Mouse (Mus musculus) layer of hippocampus, postnatal 25 days (tissue): Measurements from ENCODE around the gene Armh2. TPM values are rescaled to one million over a fixed set of nuclear protein-coding genes. Genes with fewer than 3 reads are reported as not detected.
A peak's percentile ranks its signal among the peaks of the same experiment; 100 is the strongest.
"Not testable (repeated sequence)": the region's sequence is repeated elsewhere in the genome, so short reads cannot be mapped to it uniquely, and the experiment has no call there.

Source experiments
- DNase-seq, 2 experiments: peaks; one replicate each; pipeline ENCODE4 v3.0.0; 2022; ENCODE audit warnings: mixed read lengths in 2 of 2, low spot score in 1 of 2; ENCODE audit errors: extremely low spot score in 1 of 2
- total RNA-seq, 2 experiments: library from RNA; stranded (reverse); gene quantifications; 2 replicates each; pipeline ENCODE4 v1.2.3; 2021

Armh2 gene
- total RNA-seq, 2 experiments from 2014 or later = not detected

DNA sequence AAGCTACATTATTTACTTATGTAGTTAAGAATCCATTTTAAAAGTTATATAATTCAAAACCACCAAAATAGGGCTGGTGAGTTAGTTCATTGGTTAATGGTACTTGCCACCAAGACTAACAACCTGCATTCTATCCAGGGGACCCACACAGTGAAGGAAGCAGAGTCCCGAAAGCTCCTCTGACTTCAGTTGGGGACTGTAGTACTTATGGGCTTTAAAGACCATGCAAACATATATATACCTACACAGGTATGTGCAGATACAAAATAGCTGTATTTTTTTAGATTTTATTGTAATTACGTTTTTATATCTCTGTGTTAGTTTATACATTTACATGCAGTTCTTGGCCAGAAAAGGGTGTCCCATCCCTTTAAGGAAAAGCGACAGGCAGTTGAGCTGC is 15.7 kb downstream of the Armh2 start:
- DNase-seq = no peak

DNA sequence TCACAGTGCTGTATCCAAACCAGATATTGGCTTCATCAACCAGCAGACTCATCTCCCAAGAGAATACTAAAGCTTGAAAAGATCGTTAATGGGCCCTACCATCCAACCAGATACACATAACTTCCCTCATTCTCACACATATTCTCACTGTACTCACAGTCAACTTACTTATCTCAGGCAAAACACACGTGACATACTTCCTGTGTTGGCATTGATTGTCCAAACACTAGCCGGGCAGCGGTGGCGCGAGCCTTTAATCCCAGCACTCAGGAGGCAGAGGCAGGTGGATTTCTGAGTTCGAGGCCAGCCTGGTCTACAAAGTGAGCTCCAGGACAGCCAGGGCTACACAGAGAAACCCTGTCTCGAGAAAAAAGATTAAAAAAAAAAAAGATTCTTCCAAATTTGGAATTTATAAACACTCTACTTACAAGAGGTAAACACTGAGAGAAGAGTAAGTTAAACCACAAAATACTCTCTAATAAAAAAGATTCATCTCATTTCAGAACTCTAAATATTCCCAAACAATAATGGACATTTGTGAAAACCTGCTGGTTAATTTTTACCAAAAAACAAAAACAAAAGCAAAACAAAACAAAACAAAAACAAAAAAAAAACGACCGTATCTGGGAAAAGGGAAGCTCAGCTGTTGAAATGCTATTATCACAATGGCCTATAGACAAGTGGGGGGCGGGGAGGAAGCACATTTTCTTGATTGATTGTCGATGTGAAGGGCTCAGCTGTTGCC is 17.0 kb downstream of the Armh2 start:
- no peak for DNase-seq

DNA sequence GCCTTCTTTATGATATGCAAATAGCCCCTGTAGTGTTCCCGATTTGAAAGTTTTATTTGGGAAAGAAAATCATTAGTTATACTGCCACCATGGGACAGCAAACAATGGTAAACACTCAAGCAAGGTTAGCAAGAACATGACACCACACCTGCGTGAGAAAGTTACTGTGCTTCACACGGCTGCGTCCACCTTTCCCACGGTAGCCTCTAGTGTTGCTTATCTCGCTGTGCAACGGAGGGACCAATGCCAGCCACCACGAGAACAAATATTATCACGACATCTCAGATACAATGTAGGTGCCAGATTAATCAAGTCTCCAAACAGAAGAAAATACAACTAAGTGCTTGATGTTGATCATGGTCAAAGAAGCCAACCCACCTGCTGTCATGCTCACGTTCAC is 18.4 kb downstream of the Armh2 start:
- no peak for DNase-seq

DNA sequence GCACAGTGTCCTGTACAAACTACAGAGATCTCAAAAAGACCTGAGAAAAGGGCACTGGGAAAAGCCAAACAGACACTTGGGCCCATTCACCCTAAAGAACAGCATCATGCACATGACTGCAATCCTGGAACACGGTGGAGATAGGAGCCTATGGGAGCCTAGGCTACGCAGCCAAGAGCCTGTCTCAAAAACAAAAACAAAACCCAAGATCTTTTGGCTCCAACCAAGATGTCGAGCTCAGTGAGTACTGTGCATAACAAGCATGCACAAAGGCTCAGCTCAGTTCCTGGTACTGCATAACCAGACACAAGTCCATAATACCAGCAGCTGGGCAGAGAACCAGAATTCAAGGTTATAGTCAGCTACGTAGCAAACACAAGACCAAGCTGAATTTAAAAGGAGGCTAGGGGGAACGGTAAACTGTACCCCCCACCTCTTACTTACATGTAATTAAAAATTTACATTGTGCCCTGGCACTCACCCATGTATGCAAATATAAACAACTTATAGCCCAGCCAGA is 19.4 kb downstream of the Armh2 start:
- DNase-seq = no peak

DNA sequence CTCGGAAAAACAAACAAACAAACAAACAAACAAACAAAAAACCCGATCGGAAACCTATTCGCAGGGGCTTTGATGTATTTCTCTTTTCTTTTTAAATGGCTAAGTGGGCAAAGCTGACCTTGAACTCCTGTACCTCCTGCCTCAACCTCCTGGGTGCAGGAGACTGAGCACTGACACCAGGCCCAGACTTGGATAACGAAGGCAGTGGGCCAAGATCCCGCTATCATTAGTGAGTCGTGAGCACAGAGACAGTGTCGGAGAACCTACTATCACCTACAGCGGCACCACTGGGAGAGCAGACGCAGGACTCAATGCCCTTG is 20.0 kb downstream of the Armh2 start:
- DNase-seq = no peak

DNA sequence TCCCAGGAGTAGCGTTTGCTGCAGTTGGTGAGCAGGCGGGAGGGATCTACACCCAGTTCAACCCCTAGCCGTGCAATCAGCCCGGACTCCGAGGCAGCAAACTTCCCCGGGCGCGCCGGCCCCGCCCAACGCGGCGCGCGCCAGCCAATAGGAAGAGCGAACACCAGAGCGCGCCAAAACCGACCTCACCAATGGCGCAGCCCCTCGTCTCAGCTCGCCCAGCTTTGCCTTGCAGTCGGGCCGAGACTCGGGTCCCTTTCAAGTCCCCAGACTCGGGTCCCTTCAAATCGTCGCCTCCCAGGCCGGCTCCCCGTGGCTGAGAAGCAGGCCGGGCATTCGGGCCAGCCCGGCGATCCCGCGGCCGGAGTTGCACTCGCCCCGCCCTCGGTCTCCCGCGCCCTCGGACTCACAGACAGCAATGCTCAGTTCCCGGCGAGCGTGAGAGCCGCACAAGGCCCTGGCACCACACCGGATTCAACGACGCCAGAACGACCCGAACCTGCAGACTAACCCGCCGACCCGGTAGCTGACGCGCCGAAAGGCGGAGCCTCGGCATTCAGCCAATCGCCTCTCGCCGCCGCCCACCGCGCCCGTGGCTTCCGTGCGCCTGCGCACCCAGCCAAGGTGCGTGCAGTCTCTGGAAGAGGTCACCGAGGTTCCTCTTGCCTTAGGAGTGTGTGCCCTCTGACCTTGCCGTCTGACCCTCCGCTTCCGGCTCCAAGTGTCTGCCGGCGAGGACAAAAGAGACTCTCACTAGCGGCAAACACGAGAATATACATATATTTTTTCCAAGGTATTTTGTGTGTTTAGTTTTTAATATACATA is 20.6 kb downstream of the Armh2 start, which contains the start of gene Gmnn:
Gene Gmnn (minus strand): TSS at position 521 of the 825 bp plus-strand sequence.
- DNase-seq = peak; percentile 65 to 72

DNA sequence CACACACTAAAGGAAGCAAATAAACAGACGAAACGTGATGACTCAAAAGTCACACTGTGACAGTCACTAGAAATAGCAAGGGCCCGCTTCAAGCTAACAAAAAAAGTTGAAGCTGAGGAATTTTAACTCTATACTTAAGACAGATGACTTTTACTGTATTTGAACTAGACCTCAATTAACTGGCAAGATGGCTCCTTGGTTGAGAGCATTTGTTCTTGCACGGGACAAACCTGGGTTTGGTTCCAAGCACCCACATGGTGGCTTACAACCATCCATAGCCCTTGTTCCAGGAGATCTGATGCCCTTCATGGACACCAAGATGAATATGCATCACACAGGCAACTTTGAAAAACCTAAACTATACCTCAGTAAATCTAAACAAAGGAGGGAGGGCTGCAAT is 21.2 kb downstream of the Armh2 start:
- no peak for DNase-seq

DNA sequence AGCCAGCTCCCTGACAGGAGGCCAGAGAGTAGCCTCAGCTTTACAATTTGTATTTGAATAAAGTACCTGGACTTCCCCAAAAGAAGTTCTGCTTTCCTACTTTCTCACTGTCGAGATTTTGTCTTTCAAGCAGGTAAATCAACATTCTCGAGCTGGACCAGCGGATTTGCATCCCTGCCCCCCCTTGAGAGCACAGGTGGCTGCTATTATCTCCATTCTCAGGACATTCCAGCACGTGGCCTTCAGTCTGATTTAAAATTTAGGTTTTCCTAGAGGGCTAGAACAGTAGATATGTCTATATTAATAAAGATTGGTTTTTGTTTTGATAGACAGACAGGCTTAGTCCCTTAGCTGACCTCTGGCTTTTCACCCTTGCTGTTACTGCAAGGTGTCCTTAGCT is 26.8 kb downstream of the Armh2 start:
- not testable (repeated sequence) for DNase-seq

DNA sequence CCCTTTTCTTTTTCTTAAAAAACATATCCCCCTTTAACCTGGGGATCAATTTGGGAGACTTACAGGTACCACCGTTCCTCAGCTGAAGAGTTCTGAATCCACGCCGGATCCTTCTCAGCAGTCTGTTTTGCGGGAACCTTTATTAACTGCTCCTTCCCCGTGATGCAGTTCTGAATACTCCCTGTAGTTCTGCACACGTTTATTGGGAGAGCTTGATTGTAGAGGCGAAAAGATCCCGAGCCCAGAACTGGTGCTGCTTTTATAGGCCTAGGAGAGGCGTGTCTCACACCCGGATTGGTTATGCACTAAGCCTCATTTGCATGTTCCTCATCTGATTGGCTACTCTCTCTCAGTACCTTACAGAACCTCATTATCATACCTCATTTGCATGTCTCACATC is 30.4 kb downstream of the Armh2 start:
- not testable (repeated sequence) for DNase-seq

DNA sequence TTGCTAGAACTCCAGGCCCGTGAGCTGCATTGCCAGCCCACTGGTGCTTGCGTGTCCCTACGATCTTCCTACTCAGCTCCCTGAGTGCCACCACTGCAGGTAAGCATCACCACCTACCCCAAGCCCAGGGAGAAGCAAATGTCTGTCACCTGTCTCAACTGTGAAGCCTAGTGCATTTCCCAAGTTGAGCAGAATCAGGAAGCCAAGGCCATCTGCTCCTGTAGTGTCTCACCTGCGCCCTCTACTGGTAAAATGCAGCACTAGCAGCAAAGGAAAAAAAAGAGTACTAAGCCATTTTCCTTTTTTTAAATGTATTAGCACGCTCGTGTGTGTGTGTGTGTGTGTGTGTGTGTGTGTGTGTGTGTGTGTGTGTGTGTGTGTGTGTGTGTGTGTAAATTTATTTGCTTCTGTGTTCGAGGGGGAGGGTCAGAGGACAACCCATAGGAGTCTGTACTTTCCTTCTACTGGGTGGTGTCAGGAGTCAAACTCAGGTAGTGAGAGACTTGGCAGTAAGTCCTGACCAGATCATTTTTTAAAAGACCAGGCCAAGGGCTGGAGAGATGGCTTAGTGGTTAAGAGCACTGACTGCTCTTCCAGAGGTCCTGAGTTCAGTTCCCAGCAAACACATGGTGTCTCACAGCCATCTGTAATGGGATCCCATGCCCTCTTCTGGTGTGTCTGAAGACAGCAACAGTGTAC is 35.3 kb downstream of the Armh2 start:
- peak in 1 of 2 experiments; percentile 27 for DNase-seq

DNA sequence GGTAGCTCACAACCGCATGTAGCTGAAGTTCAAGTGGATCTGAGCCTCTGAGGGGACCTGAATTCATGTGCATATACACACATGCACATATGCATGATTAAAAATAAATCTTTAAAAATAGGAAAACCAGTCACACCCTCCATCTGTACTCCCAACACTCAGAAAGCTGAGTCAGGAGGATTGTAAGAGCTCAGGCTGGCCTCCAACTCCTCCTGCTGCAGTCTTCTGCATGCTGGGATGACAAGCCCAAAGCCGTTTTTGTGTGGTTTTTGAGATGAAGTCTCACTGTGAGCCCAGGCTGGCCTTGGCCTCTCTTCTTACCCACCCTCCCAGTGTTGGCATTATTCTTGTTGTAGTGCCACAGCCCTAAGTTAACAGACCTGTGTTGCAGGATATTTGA is 37.0 kb downstream of the Armh2 start:
- no peak for DNase-seq

DNA sequence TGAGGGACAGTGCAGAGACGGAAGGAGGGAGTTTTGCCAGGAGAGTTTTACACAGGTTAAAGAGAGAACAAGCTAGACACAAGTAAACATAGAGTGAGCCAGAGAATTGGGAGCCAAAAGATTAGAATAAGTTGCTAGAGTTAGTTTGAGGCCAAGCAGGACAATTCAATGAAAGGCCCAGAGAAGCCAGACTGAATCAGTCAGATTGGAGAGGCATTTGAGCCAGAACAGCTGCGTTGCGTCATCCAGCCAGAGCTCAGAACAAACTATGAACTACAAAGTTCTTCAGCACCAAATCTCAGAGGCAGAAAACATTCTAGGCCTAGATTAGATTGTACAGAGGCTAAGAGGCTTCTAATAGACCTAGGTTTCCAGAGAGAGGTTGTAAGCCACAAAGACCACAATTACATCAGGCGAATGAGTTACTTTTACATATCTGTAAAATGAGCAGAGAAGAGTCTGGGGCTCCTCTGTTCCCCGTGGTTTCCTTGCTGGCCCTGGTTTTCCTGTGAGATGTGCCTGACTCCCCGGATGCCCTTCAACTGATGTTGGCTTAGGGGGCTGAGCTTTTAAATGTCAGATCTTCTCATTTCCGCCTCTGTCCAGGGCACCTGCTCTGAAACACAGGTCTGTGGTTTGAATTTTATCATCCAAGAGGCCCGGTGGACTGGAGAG is 37.8 kb downstream of the Armh2 start:
- DNase-seq = no peak

DNA sequence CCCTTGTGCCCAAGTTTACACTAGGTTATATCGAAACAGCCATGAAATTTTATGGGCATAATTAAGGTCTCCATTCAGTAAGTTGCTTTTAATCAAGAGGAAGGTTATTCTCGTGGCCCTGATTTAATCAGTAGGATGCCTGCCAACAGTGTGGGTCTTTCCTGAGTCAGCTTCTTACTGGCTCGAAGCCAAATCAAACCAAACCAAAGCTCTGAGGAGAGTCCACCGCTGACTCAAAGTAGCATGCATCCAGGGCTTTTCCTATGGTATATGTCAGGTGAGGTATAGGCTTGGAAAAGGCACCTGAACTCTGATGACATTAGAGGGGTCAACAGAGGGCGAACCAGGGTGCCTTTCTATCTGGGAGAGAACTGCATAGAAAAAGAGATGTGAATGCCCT is 40.9 kb downstream of the Armh2 start:
- no peak for DNase-seq

DNA sequence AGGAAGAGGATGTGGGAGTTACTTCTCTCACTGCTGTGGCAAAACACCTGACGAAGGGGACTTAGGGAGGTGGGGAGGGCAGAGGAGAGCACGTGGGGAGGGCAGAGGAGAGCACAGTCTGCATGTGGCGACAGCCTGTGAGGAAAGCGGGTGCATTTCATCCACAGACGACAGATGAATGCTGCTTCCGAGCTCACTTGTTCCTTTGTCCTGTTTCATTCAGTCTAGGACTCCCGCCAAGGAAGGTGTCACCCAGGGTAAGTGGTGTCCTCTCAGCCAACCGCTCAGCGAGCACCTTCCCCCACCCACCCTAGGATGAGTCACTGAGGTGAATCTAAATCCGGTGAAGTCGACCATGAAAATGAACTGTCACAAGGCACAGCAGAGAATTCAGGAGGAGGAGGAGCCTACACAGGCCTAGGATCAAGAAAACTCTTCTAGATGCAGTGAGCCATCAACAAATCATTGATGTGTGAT is 45.0 kb downstream of the Armh2 start:
- DNase-seq = no peak

DNA sequence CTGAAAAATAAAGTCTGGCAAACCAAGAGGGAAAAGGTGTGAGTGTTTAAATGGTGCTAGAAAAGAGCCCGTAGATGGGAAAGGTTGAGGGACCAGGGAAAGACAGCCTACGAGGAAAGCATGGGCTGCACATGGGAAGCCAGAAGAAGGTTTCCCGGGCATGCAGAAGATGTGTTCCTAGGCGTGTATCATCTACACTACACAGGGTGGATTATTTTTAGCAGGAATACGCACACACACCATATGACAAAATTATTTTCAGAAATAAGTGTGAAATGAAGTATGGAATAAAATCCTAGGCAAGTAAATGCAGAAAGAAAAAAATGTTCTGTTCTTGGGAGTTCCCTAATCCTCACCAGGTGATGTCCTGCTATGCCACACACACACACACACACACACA is 46.4 kb downstream of the Armh2 start:
- DNase-seq = no peak

DNA sequence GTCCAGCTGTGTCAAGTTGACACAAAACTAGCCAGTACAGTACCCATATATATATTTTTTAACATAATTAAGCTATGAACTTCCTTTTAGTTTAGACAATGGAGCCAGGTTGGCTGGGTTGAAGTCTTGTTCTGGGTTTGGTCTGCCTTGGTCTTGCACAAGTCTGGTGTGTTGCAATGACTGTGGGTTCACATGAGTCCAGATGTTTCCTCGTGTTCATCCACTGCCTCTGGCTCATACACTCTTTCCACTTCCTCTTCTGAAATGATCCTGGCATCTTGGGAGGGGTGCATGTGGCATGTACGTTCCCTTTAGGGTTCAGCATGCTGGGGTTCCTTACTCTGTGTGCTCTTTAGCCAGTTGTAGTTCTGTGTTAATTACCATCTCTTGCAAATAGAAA is 50.3 kb downstream of the Armh2 start:
- DNase-seq = no peak

DNA sequence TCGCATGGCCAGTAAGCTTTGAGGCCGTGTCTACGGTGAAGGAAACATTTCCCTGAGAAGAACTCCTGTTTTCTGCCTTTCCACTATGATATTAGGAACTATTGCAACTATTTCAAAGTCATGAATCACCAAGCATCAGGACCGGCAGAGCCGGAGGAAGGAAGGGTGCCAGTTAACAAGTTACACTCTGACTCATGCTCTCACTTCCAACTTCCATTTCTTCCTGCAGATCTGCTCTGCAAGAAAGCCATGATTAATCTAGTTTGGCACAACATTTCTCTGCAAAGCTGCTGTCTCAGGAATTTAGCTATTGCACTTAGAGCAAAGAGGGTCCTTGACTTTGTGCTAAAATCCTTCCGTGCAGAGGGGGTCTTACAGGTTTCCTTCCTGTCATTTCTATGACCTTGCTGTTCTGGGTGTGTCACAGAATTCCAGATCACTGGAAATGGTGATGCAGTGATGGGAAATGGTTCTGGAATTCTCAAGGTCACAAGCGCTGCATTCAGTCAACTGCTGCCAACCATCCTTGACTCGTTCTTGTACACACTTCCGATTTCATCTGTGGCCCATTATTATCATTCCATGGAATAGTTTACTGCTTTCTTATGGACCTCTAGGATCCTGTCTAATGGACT is 51.5 kb downstream of the Armh2 start:
- no peak for DNase-seq
